Mouse (Mus musculus) small intestine, adult 10 weeks (tissue): ENCODE data around the gene Gata5. TPM values are rescaled to one million over a fixed set of nuclear protein-coding genes. Genes with fewer than 3 reads are reported as not detected.

Source experiments
- polyA plus RNA-seq: library from polyadenylated mRNA; stranded (reverse); fragments of 350-450 nt; fragmentation: Illumina TruSeq; extraction: RNeasy Lipid Tissue Mini Kit (QIAGEN cat#74804); gene quantifications from one replicate; pipeline ENCODE4 v1.2.3, GENCODE M21; 2014; ENCODE audit warnings: low replicate concordance

The Gata5 gene
- 10.9 TPM for polyA plus RNA-seq

DNA sequence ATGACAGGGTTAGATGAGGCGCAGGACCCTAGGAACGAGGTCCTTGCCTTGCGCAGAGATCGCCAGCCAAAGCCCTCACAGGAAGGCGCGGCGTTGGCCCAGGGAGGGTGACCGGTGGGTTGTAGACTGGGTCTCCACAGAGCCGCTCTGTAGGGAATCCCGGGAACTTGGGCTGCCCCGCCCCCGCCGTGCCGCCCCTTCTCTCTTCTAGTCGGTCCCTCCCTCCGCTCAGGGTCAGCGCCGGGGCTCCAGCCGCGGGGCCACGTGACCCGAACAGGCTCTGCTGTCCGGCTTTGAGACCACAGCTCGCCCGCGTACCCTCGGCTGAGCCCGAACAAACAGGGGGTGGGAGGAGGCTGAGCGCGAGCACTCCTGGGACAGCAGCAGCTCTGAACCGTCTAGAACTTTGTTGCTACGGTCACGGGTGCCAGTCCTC is at the start of gene Gata5:
Gene Gata5, minus strand, starts transcription at position 149 of the 436 bp plus-strand sequence.

DNA sequence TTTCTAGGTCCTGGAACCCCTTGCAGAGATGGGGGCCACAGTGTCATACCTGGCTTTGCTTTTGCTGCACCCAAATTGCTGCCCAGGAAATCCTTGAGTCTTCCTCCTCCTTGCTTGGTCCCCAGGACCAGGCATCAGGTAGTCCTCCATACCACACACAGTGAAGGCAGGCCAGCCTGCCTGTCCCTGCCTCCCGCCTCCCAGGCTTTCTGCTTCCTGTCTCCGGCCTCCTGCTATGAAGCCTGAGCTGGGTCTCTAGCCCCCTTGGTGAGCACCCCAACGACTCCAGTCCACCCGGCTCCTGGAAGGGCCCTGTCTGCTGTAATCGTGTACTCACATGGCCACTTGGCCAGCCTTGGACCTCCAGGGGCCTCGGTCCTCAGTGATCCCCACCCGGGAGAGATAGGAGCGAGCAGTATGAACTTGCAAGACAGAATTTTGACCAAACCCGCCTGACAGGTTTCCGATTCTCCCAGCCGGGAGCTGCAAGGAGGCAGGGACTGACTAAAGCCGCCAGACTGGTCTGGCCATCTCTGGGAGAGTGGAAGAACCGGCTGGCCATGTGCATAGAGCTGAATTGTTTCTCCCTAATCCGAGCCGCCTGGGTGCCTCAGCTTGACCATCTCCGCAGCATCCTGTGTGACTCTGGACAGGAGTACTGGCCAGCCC is 44.9 kb downstream of the Gata5 start, which contains the start of gene Rbbp8nl:
Gene Rbbp8nl, minus strand, starts transcription at position 440 of the 669 bp plus-strand sequence.

Other genes starting within 250 kb of the Gata5 start
- not detected for gene Hrh3, start 230.2 kb downstream of the Gata5 start, polyA plus RNA-seq
- 45.5 TPM for gene Osbpl2, start 215.4 kb downstream of the Gata5 start, polyA plus RNA-seq
- gene Adrm1, start 163.2 kb downstream of the Gata5 start, polyA plus RNA-seq, result 9.9 TPM
- 3.6 TPM for gene Lama5, start 108.8 kb downstream of the Gata5 start, polyA plus RNA-seq
- 82.3 TPM for gene Rps21, start 77.3 kb downstream of the Gata5 start, polyA plus RNA-seq
- 15.0 TPM for gene Cables2, start 61.2 kb downstream of the Gata5 start, polyA plus RNA-seq
- not detected for gene Rbbp8nl, start 44.8 kb downstream of the Gata5 start, polyA plus RNA-seq
- 0.89 TPM for gene Slco4a1, start 121.5 kb upstream of the Gata5 start, polyA plus RNA-seq
- gene Ntsr1, start 165.3 kb upstream of the Gata5 start, polyA plus RNA-seq, result not detected
- gene Mrgbp, start 246.6 kb upstream of the Gata5 start, polyA plus RNA-seq, result 13.8 TPM